Mouse (Mus musculus): ENCODE results near the gene Popdc3.

- TF ChIP-seq POLR2A (IDR thresholded peaks at IDR 0.05; ENCODE audit: borderline replicate concordance, extremely low read depth, low read depth, low read length) (no peak), CTCF (IDR thresholded peaks at IDR 0.05; ENCODE audit: insufficient read depth, low read length) (no peak)
Observed at GRCm38 (mm10) chr10:45289218-45290105, 111.6 kb downstream of the Popdc3 start.
